Mouse (Mus musculus) layer of hippocampus, adult 9-11 months (tissue): ENCODE measurements at regions not wholly inside any gene's neighbourhood (a gene's known extent, or its start where the extent isn't known, plus 50 kb on each side); places are given as distances from the start of the nearest gene placed in this dataset.

ENCODE experiments used
- DNase-seq: peaks from one replicate; pipeline ENCODE4 v3.0.0; 2022

DNA sequence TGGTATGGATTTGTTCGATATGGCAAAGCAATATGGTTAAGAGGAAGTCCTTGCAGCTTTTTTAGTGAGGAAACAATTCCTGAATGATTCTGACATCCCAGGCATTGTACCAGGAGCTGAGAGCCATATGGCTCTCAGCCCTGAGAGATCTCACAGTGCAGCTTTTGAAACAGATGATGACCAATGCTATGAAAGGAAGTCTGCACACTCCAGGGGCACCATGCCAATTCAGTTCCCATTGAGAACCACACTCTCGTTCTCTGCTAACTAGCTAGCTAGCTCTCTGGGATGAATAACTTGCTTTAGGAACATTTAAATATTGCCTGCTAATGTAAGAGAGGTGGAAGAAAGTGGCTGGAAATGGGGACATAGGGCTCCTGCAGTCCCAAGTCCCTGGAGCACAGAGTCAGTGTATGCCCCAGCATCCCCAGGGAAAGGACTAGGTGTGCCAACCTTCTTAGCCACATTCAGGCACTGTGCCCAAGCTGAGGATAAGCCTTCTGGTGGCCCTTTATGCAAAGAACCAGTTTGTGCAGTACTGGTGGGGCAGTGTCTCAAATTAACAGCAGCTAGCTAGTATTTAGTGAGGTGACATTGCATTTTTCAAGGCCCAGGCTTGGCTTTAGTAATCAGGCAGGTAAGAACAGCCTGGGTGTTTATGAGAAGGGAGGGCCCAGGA lies 61.8 kb upstream of the Nampt start:
- DNase-seq: peak; percentile 81

DNA sequence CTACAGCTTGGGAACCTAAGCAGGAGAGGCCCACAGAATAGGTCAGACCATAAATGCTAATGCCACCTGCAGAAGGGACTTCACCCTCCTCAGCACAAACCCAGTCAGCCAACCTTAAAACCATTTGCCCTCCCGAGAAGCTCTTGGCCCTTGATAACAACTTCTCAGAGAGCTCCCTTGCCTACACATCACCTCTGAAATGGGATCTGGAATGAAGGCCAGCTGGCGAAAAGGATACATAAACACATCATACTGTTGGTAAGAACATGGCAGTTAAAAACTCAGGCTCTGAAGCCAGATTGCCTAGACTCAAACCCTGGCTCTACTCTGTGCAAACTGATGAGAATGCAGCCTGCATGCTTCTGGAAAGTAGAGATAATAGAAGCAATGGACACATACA lies 61.2 kb upstream of the Nampt start:
- DNase-seq: no peak

DNA sequence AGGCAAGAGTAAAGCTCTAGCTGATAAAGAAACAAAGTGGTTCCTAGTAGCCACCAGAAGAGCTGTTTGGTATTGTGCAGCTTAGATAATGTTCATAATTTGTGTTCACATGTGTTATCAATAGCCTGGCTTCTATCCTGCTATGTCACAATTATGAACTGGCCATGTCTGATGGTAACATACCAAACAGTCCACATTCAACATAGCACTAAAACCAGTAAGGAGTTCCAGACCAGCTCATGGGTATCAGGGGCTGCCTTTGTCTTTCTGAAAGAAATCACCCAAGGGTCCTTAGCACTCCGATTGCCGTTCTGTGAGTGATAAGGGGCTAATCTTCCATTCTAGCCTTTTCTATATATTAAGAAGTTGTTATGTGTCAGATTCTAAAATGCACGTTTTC lies 58.7 kb upstream of the Nampt start:
- no peak for DNase-seq

GRCm38 (mm10) chr12:32761055-32761454 lies 58.3 kb upstream of the Nampt start:
- no peak for DNase-seq

GRCm38 (mm10) chr12:32764271-32764670 lies 55.1 kb upstream of the Nampt start:
- DNase-seq: no peak

DNA sequence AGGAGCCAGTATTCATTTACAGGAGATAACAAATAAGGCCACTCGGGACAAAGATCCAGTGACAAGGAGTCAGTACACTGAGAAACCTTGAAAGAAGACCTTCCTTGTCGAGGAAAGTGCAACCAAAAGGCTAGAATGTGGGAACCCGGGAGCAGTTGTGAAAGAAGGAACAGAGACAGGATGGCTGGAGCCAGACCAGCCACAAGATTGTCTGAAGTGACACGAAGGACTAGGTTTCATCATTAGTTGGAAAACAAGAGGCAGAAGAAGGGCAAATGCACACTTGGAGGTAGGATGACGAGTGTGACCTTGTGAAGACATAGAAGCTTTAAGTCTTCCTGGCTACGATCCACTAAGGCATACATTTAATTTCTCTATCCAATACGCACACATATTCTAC lies 54.6 kb upstream of the Nampt start:
- DNase-seq: no peak

DNA sequence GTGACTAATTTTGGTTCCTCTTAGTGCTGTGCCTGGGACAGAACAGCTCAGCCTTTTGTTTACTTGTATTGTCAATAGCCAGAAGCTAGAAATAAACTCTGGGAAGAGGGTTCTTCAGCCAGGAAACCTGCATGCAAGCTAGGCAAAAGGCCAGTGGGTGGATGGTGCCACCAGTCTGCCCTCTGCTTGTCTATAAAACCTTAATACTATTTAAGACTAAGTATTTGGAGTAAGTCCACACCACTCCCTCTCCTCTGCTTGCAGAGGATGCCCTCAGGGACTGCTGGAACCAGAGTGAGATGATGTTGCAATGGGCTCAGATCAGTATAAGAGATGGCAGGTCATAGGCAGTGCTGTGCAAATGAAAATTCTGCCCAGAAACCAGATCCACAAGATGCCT lies 53.5 kb upstream of the Nampt start:
- no peak for DNase-seq

DNA sequence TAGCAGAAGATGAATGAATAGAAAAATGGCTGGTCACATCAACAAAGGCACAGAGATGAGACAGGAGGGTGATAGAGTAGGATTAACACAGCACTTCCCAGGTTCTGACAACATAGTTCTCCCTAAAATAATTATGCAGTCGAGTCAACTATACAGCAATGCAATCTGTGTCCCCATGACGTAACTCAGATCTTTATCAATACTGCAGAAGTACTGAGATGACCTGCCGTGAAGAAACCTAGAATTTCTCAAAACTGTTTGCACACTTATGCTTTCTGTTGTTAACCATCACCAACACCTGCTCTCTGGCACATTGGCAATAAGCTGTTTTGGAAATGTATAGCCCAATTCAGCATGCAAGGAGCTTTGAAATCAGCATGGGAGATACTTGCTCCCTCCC lies 52.8 kb upstream of the Nampt start:
- DNase-seq: no peak

DNA sequence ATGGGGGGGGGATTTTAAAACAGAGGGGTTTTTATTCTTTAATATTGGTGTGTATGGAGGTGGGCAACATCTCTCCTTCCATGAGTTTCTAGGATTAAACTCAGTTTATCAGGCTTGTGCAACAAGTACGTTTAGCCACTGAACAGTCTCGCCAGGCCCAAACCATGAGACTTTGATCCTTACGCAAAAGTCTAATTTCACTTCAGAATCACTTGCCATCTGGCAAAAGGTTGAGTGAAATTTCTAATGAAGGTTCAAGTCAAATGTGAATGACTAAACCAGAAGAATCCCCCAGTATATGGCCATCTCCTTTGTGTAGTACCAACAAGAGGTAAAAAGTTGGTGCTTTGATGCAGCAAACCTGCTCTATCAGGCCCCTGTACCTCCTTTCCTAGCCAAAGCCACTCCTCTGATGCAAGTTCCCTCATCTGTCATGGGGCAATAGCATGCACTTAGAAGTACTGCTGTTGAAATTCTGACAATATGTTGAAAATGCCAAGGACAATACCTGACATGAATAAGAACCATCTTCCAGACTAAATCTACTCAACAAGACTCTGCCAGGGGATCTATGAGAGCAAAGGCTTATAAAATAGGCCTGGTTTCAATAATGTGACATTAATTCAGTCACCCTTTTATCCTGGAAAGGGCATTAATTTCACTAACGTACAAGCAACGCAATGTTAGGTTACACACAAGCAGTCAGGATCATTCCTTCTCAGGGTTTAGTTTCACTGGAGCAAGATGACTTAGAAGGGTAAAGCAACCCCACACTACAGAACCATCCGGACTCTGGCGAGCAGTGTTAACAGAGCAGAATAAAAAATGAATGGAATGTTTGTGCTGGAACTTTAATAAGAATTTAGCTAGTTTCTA lies 51.9 kb upstream of the Nampt start:
- DNase-seq: no peak

- DNase-seq: peak; percentile 15
These were observed 51.1 kb upstream of the Nampt start for GRCm38 (mm10) chr12:32768082-32768743.

GRCm38 (mm10) chr12:32768744-32769535 lies 50.4 kb upstream of the Nampt start:
- no peak for DNase-seq
